Mouse (Mus musculus): ENCODE results near the gene Retsat. TPM values are rescaled to one million over a fixed set of nuclear protein-coding genes. Genes with fewer than 3 reads are reported as not detected.

The Retsat gene
- polyA plus RNA-seq, 2 experiments, result 8.8 to 16.1 TPM

DNA sequence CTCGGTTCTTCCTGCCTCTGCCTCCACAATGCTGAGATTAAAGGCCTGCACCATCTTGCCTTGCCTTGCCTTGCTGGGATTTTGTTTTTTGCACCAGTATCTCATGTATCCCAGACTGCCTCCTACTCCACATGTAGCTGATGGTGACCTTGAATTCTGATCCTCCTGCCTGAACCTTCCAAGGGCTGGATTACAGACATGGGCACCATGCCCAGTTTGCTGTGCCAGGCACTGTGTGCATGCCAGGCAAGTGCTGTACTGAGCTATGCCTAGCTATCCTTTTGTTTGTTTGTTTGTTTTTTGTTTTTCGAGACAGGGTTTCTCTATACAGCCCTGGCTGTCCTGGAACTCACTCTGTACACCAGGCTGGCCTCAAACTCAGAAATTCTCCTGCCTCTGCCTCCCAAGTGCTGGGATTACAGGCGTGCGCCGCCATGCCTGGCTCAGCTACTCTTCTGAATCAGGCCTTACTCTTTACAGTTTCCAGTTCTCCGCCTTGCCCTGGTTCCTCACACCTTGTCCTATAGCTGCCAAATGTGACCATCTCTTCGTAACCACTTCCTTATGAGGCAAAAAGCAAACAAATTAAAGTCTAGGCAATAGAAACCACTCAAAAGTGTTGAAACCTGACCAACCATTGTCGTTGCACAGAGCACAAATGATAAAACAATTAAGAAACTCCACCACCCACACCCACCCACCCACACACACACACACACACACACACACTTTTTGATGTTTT, 25.6 kb downstream of the Retsat start:
- no peaks in the 10 kb centered on the region for H3K4me1 ChIP-seq (ENCODE audit: control insufficient read depth, insufficient read depth, low read length)

DNA sequence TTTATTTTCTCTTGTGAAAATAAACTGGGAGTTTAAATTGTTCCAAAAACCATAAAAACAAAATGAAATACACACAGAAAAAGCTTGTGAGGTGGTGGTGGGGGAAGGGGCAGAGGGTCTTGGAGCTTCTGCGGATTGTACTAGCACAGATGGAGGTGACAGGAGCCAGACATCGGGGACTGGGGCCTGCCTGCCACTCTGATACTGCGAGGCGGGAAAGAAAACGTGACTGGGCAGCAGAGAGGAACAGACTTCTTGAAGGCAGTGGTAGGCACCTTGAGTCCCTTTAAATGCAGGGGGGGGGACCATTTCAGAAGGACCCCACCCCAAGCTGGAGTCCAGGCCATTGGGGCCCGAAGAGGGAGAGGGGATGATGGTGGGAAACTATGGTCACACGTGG, 28.1 kb downstream of the Retsat start:
- H3K9me3 ChIP-seq (ENCODE audit: control insufficient read depth, low read length), result no peaks in the 10 kb centered on the region
- H3K4me2 ChIP-seq (replicated peaks; ENCODE audit: low read depth, low read length, severe bottlenecking), result no peak overlapping the region
- DNase-seq (ENCODE audit: low spot score) (no peak), ATAC-seq (ENCODE audit: low FRiP score, low read depth) (no peak)
- TF ChIP-seq POLR2A (IDR thresholded peaks at IDR 0.05; ENCODE audit: borderline replicate concordance, extremely low read depth, insufficient read depth, insufficient read length), result no peak
- no peak overlapping the region for H3K27ac ChIP-seq (replicated peaks; ENCODE audit: low read depth, low read length)
- no peaks in the 10 kb centered on the region for H3K27me3 ChIP-seq (ENCODE audit: control insufficient read depth, insufficient read depth, low read length)
- H3K9ac ChIP-seq (ENCODE audit: low read depth, low read length, severe bottlenecking), result no peak overlapping the region
- no peak overlapping the region for H3K4me3 ChIP-seq (replicated peaks; ENCODE audit: low read length)
- H3K4me1 ChIP-seq (ENCODE audit: control insufficient read depth, insufficient read depth, low read length), result no peaks in the 10 kb centered on the region
- H3K36me3 ChIP-seq (ENCODE audit: control insufficient read depth, insufficient read depth, low read length), result peaks cover 55% of the 10 kb centered on the region
- 85% methylated on average over 7 of the region's 7 CpGs for WGBS

More for the DNA sequence above, 25.6 kb downstream of the Retsat start:
- Histone ChIP-seq H3K36me3 (ENCODE audit: control insufficient read depth, insufficient read depth, low read length) (peaks cover 29% of the 10 kb centered on the region), H3K9me3 (ENCODE audit: control insufficient read depth, low read length) (no peaks in the 10 kb centered on the region), H3K4me3 (replicated peaks; ENCODE audit: low read length) (no peak overlapping the region), H3K9ac (ENCODE audit: low read depth, low read length, severe bottlenecking) (no peak overlapping the region), H3K4me2 (replicated peaks; ENCODE audit: low read depth, low read length, severe bottlenecking) (no peak overlapping the region), H3K27ac (replicated peaks; ENCODE audit: low read depth, low read length) (no peak overlapping the region), H3K27me3 (ENCODE audit: control insufficient read depth, insufficient read depth, low read length) (no peaks in the 10 kb centered on the region)
- ATAC-seq (ENCODE audit: low FRiP score, low read depth) (0 out of 2 replicates have a peak, but pooled peaks have one; percentile 30), DNase-seq (ENCODE audit: low spot score) (no peak)
- TF ChIP-seq POLR2A (IDR thresholded peaks at IDR 0.05; ENCODE audit: borderline replicate concordance, extremely low read depth, insufficient read depth, insufficient read length), result no peak
- 89% methylated on average over 8 of the region's 8 CpGs for WGBS

DNA sequence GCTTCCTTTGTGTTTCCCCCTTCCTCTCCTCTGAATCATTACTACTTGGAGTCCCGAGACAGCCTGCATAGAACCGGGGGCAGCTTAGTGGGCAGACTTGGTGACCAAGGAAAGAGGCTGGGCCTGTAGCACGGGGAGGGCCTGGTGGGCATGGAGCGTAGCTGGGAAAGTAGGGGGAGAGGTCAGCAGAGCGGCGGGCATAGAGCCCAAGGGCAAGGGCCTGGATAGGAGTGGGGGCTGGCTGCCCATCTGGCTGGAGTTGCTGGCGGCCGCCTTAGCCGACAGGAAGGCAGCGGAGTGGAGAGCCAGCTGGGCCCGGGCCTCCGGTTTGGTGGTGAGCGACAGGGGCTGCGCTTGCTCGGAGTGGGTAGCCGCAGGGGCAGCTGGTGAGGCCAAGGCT, 29.0 kb downstream of the Retsat start:
- peaks cover 64% of the 10 kb centered on the region for H3K36me3 ChIP-seq (ENCODE audit: control insufficient read depth, insufficient read depth, low read length)
- no peaks in the 10 kb centered on the region for H3K27me3 ChIP-seq (ENCODE audit: control insufficient read depth, insufficient read depth, low read length)
- no peak overlapping the region for H3K9ac ChIP-seq (ENCODE audit: low read depth, low read length, severe bottlenecking)
- no peak for TF ChIP-seq POLR2A (IDR thresholded peaks at IDR 0.05; ENCODE audit: borderline replicate concordance, extremely low read depth, insufficient read depth, insufficient read length)
- H3K4me1 ChIP-seq (ENCODE audit: control insufficient read depth, insufficient read depth, low read length), result no peaks in the 10 kb centered on the region
- no peak for ATAC-seq (ENCODE audit: low FRiP score, low read depth)
- no peaks in the 10 kb centered on the region for H3K9me3 ChIP-seq (ENCODE audit: control insufficient read depth, low read length)
- no peak overlapping the region for H3K27ac ChIP-seq (replicated peaks; ENCODE audit: low read depth, low read length)
- no peak overlapping the region for H3K4me3 ChIP-seq (replicated peaks; ENCODE audit: low read length)
- DNase-seq (ENCODE audit: low spot score), result no peak
- 93% methylated on average over 16 of the region's 16 CpGs for WGBS
- H3K4me2 ChIP-seq (replicated peaks; ENCODE audit: low read depth, low read length, severe bottlenecking), result no peak overlapping the region

DNA sequence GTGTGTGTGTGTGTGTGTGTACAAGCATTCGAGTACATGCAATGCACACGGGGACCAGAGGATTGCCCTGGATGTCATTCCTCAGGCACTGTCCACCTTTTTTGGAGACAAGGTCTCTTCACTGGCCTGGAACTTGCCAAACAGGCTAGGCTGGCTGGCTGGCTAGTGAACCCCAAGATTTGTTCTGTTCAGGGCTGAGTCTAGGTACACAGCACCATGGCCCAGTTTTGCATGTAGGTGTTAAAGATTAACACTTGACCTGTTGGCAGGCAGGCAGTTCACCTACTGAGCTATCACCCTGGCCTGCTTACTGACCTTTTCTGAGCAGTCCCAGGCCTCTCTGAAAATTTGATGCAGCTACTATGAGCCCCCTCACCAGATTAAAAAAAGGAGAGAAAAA, 32.1 kb downstream of the Retsat start:
- no peak overlapping the region for H3K4me2 ChIP-seq (replicated peaks; ENCODE audit: low read depth, low read length, severe bottlenecking)
- no peak overlapping the region for H3K27ac ChIP-seq (replicated peaks; ENCODE audit: low read depth, low read length)
- WGBS, result 97% methylated on average over 2 of the region's 2 CpGs
- H3K27me3 ChIP-seq (ENCODE audit: control insufficient read depth, insufficient read depth, low read length), result no peaks in the 10 kb centered on the region
- TF ChIP-seq POLR2A (IDR thresholded peaks at IDR 0.05; ENCODE audit: borderline replicate concordance, extremely low read depth, insufficient read depth, insufficient read length), result no peak
- DNase-seq (ENCODE audit: low spot score) (no peak), ATAC-seq (ENCODE audit: low FRiP score, low read depth) (no peak)
- H3K4me3 ChIP-seq (replicated peaks; ENCODE audit: low read length), result no peak overlapping the region
- no peaks in the 10 kb centered on the region for H3K9me3 ChIP-seq (ENCODE audit: control insufficient read depth, low read length)
- no peaks in the 10 kb centered on the region for H3K4me1 ChIP-seq (ENCODE audit: control insufficient read depth, insufficient read depth, low read length)
- no peak overlapping the region for H3K9ac ChIP-seq (ENCODE audit: low read depth, low read length, severe bottlenecking)
- peaks cover 85% of the 10 kb centered on the region for H3K36me3 ChIP-seq (ENCODE audit: control insufficient read depth, insufficient read depth, low read length)

DNA sequence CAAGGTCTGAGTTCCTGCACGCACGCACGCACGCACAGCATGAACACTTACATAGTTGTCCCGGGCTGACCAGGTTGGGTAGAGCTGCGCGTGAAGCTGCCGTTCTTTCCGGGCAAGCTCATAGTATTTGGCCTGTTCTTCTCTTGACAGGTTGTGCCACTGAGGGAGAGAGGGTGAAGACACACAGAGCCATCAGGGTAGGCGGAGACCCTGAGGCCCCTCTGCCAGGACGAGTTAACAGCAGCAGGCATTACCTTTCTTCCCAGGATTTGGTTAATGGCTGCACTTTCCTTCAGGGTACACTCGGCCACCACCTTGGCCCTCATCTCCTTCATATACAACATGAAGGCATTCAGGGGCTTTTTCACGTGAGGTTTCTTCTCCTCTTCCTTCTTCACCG, 32.7 kb downstream of the Retsat start:
- H3K4me2 ChIP-seq (replicated peaks; ENCODE audit: low read depth, low read length, severe bottlenecking), result no peak overlapping the region
- no peak for ATAC-seq (ENCODE audit: low FRiP score, low read depth)
- 93% methylated on average over 14 of the region's 14 CpGs for WGBS
- no peak for DNase-seq (ENCODE audit: low spot score)
- TF ChIP-seq POLR2A (IDR thresholded peaks at IDR 0.05; ENCODE audit: borderline replicate concordance, extremely low read depth, insufficient read depth, insufficient read length), result no peak
- H3K4me3 ChIP-seq (replicated peaks; ENCODE audit: low read length), result no peak overlapping the region
- no peak overlapping the region for H3K27ac ChIP-seq (replicated peaks; ENCODE audit: low read depth, low read length)
- H3K4me1 ChIP-seq (ENCODE audit: control insufficient read depth, insufficient read depth, low read length), result no peaks in the 10 kb centered on the region; the same call in 1 of the 2 replicates
- no peaks in the 10 kb centered on the region for H3K27me3 ChIP-seq (ENCODE audit: control insufficient read depth, insufficient read depth, low read length)
- no peak overlapping the region for H3K9ac ChIP-seq (ENCODE audit: low read depth, low read length, severe bottlenecking)
- no peaks in the 10 kb centered on the region for H3K9me3 ChIP-seq (ENCODE audit: control insufficient read depth, low read length)
- H3K36me3 ChIP-seq (ENCODE audit: control insufficient read depth, insufficient read depth, low read length), result peaks cover 79% of the 10 kb centered on the region

Measured in limb, embryonic 14.5 days (tissue).